In the genomic region with DNA sequence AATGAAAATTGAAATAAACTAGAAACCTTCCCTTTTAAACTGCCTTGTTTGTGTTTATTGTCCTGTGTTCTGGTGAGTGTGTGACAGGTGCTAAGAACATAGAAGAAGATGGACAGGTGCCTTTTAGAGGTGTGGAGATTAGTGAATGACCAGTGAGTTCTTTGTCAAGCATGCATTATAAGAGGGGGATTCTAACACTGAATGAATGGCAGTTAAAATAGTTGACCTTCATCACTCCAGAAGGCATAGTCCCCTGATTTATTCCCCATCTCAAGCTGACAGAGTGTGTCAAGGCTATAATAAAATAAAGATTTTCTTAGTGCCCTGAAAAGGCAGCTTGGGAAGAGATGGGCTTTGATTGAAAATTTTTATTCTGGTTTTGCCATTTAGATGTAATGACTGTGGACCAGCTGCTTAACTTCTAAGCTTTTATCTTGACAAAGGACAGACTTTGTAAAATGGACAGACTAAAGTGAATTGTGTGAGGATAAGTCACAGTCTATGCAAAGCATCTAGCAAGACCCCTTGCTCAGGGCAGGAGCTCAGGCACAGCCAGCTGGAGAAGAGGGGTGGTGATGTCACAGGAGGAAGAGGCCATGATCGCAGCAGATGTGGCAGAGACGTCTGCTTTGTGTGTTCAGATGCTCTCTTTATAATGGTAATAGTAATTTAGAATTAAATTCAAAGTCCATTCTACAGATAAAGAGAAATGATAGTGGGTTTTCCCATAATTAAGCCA, we compare ENCODE assay signal across 23 mouse cellular contexts.
A peak's percentile ranks its signal among the peaks of the same experiment; 100 is the strongest.
DNase-seq lines count a peak whose midpoint lies in the region; ATAC-seq and TF ChIP-seq lines count a peak whose summit lies in the region.
"Had no signal": no experiment of that assay in that cellular context is flagged by ENCODE, and none has a peak within 500 bp of the region (broad histone marks: within the 10 kb centered on the region; RNA-seq: fewer than 3 reads in every experiment).

No protein-coding gene starts in this region.

- DNase-seq in forebrain, embryonic 10.5 days (ENCODE audit: extremely low spot score, low spot score): no peak
- DNase-seq in midbrain, embryonic 11.5 days (ENCODE audit: low spot score, missing footprints): peak; percentile 88
- peak; percentile 31 for DNase-seq in embryo, embryonic 11 days
- no peak for DNase-seq in layer of hippocampus, adult 18-20 months (ENCODE audit: low spot score in 2 of 2)
- DNase-seq: adrenal gland, postnatal 25 days; cerebellum, adult 9-10 months; gastrocnemius, adult 2 months; heart, postnatal 36 days; kidney, adult 2 months; kidney, postnatal 10 days; liver; lung, postnatal 36 days; thymus, postnatal 14 days had no signal

- peaks cover 6% of the 10 kb centered on the region for H3K4me1 ChIP-seq in forebrain, embryonic 12.5 days
- H3K4me1 ChIP-seq in forebrain, embryonic 10.5 days: 0 out of 2 replicates have a peak, but pooled peaks cover 4% of the 10 kb centered on the region
- H3K4me1 ChIP-seq in midbrain, embryonic 11.5 days (ENCODE audit: control insufficient read depth, insufficient read depth, low read length): no peaks in the 10 kb centered on the region
- 0 out of 2 replicates have a peak, but pooled peaks cover 2% of the 10 kb centered on the region for H3K4me1 ChIP-seq in midbrain, embryonic 16.5 days (ENCODE audit: control insufficient read depth, insufficient read depth, low read length)
- H3K4me1 ChIP-seq in midbrain, embryonic 13.5 days (replicated peaks): peaks cover 4% of the 10 kb centered on the region; the same call in 1 of the 2 replicates
- H3K4me1 ChIP-seq in intestine, postnatal 0 days (replicated peaks; ENCODE audit: control insufficient read depth, insufficient read depth, low read length): no peaks in the 10 kb centered on the region
- H3K4me1 ChIP-seq: embryonic facial prominence, embryonic 12.5 days; limb, embryonic 10.5 days; liver, embryonic 15.5 days; lung, embryonic 15.5 days had no signal

- no peaks in the 10 kb centered on the region for H3K27me3 ChIP-seq in forebrain, embryonic 12.5 days
- H3K27me3 ChIP-seq in forebrain, embryonic 10.5 days (ENCODE audit: poor library complexity, severe bottlenecking): no peaks in the 10 kb centered on the region
- no peaks in the 10 kb centered on the region for H3K27me3 ChIP-seq in midbrain, embryonic 11.5 days (ENCODE audit: control insufficient read depth, insufficient read depth, low read length)
- H3K27me3 ChIP-seq in midbrain, embryonic 16.5 days (ENCODE audit: control insufficient read depth, insufficient read depth, low read depth, low read length): no peaks in the 10 kb centered on the region
- H3K27me3 ChIP-seq in midbrain, embryonic 13.5 days: no peaks in the 10 kb centered on the region
- no peaks in the 10 kb centered on the region for H3K27me3 ChIP-seq in intestine, postnatal 0 days (replicated peaks; ENCODE audit: control insufficient read depth, insufficient read depth, low read length)
- H3K27me3 ChIP-seq: embryonic facial prominence, embryonic 12.5 days; liver, embryonic 15.5 days; lung, embryonic 15.5 days had no signal

- peak; percentile 76 for ATAC-seq in forebrain, embryonic 12.5 days (ENCODE audit: low FRiP score)
- peak; percentile 97 for ATAC-seq in midbrain, embryonic 11.5 days (ENCODE audit: low FRiP score)
- no peak for ATAC-seq in midbrain, embryonic 16.5 days
- peak; percentile 93; the same call in 1 of the 2 replicates for ATAC-seq in midbrain, embryonic 13.5 days
- no peak for ATAC-seq in intestine, postnatal 0 days
- ATAC-seq: CD4-positive, CD25-positive, alpha-beta regulatory T cell, adult 4 months had no signal

- H3K4me2 ChIP-seq in forebrain, embryonic 12.5 days: no peak overlapping the region
- no peak overlapping the region for H3K4me2 ChIP-seq in midbrain, embryonic 11.5 days
- no peak overlapping the region for H3K4me2 ChIP-seq in midbrain, embryonic 16.5 days (ENCODE audit: low read length)
- no peak overlapping the region for H3K4me2 ChIP-seq in midbrain, embryonic 13.5 days (replicated peaks)
- H3K4me2 ChIP-seq in intestine, postnatal 0 days (replicated peaks; ENCODE audit: low read depth): no peak overlapping the region
- H3K4me2 ChIP-seq: embryonic facial prominence, embryonic 12.5 days; liver, embryonic 15.5 days; lung, embryonic 15.5 days had no signal

- H3K9me3 ChIP-seq in forebrain, embryonic 12.5 days: no peaks in the 10 kb centered on the region
- H3K9me3 ChIP-seq in forebrain, embryonic 10.5 days: no peaks in the 10 kb centered on the region
- H3K9me3 ChIP-seq in midbrain, embryonic 11.5 days (ENCODE audit: control insufficient read depth, low read length): no peaks in the 10 kb centered on the region
- no peaks in the 10 kb centered on the region for H3K9me3 ChIP-seq in midbrain, embryonic 16.5 days (replicated peaks; ENCODE audit: control insufficient read depth, low read length, poor library complexity, severe bottlenecking)
- no peaks in the 10 kb centered on the region for H3K9me3 ChIP-seq in midbrain, embryonic 13.5 days
- H3K9me3 ChIP-seq in intestine, postnatal 0 days (ENCODE audit: control insufficient read depth): no peaks in the 10 kb centered on the region
- H3K9me3 ChIP-seq: embryonic facial prominence, embryonic 12.5 days; limb, embryonic 10.5 days; liver, embryonic 15.5 days; lung, embryonic 15.5 days had no signal

- H3K27ac ChIP-seq in forebrain, embryonic 12.5 days: no peak overlapping the region
- H3K27ac ChIP-seq in forebrain, embryonic 10.5 days: no peak overlapping the region
- no peak overlapping the region for H3K27ac ChIP-seq in midbrain, embryonic 11.5 days (ENCODE audit: low read depth, low read length)
- no peak overlapping the region for H3K27ac ChIP-seq in midbrain, embryonic 16.5 days (ENCODE audit: low read length)
- no peak overlapping the region for H3K27ac ChIP-seq in midbrain, embryonic 13.5 days
- no peak overlapping the region for H3K27ac ChIP-seq in intestine, postnatal 0 days (ENCODE audit: low read depth, low read length)
- H3K27ac ChIP-seq: embryonic facial prominence, embryonic 12.5 days; gastrocnemius, adult 2 months; limb, embryonic 10.5 days; liver, embryonic 15.5 days; lung, embryonic 15.5 days had no signal

- TF ChIP-seq CTCF in intestine, postnatal 0 days (IDR thresholded peaks at IDR 0.05; ENCODE audit: low read depth): no peak

- H3K9ac ChIP-seq in forebrain, embryonic 12.5 days: no peak overlapping the region
- H3K9ac ChIP-seq in midbrain, embryonic 11.5 days (ENCODE audit: low read length): no peak overlapping the region
- no peak overlapping the region for H3K9ac ChIP-seq in midbrain, embryonic 16.5 days (ENCODE audit: low read depth, low read length)
- H3K9ac ChIP-seq in midbrain, embryonic 13.5 days (replicated peaks): no peak overlapping the region
- H3K9ac ChIP-seq in intestine, postnatal 0 days (ENCODE audit: low read depth, low read length): no peak overlapping the region
- H3K9ac ChIP-seq: embryonic facial prominence, embryonic 12.5 days; liver, embryonic 15.5 days; lung, embryonic 15.5 days had no signal

- H3K4me3 ChIP-seq in forebrain, embryonic 12.5 days (replicated peaks): no peak overlapping the region
- H3K4me3 ChIP-seq in forebrain, embryonic 10.5 days: no peak overlapping the region
- H3K4me3 ChIP-seq in midbrain, embryonic 11.5 days (ENCODE audit: low read depth, low read length): no peak overlapping the region
- no peak overlapping the region for H3K4me3 ChIP-seq in midbrain, embryonic 16.5 days (ENCODE audit: low read depth, low read length)
- H3K4me3 ChIP-seq in midbrain, embryonic 13.5 days (replicated peaks): no peak overlapping the region
- no peak overlapping the region for H3K4me3 ChIP-seq in intestine, postnatal 0 days (ENCODE audit: low read depth, low read length)
- H3K4me3 ChIP-seq: embryonic facial prominence, embryonic 12.5 days; erythroblast, embryonic 14.5 days; gastrocnemius, adult 2 months; limb, embryonic 10.5 days; liver, embryonic 15.5 days; lung, embryonic 15.5 days had no signal

- H3K36me3 ChIP-seq in forebrain, embryonic 12.5 days (replicated peaks): no peaks in the 10 kb centered on the region
- H3K36me3 ChIP-seq in forebrain, embryonic 10.5 days (replicated peaks): no peaks in the 10 kb centered on the region
- no peaks in the 10 kb centered on the region for H3K36me3 ChIP-seq in midbrain, embryonic 11.5 days (ENCODE audit: control insufficient read depth, insufficient read depth, low read length)
- no peaks in the 10 kb centered on the region for H3K36me3 ChIP-seq in midbrain, embryonic 16.5 days (ENCODE audit: control insufficient read depth, insufficient read depth, low read length)
- H3K36me3 ChIP-seq in midbrain, embryonic 13.5 days: no peaks in the 10 kb centered on the region
- H3K36me3 ChIP-seq in intestine, postnatal 0 days (ENCODE audit: control insufficient read depth, insufficient read depth): no peaks in the 10 kb centered on the region
- H3K36me3 ChIP-seq: embryonic facial prominence, embryonic 12.5 days; limb, embryonic 10.5 days; liver, embryonic 15.5 days; lung, embryonic 15.5 days had no signal

- 46% methylated on average over 2 of the region's 2 CpGs for WGBS in forebrain, embryonic 12.5 days
- whole genome bisulfite sequencing in forebrain, embryonic 10.5 days: 80% methylated on average over 2 of the region's 2 CpGs
- WGBS in midbrain, embryonic 11.5 days: 33% methylated on average over 2 of the region's 2 CpGs
- 25% methylated on average over 2 of the region's 2 CpGs for WGBS in midbrain, embryonic 16.5 days
- 18% methylated on average over 2 of the region's 2 CpGs for WGBS in midbrain, embryonic 13.5 days
- 56% methylated on average over 2 of the region's 2 CpGs for WGBS in intestine, postnatal 0 days

Comparison
In these comparisons a context has a peak if more than half of its experiments do, and no peak if none do; other contexts are left out.
1. ATAC-seq: peak in forebrain, embryonic 12.5 days (single experiment), midbrain, embryonic 11.5 days (single experiment) and midbrain, embryonic 13.5 days (single experiment); none in midbrain, embryonic 16.5 days (single experiment) and intestine, postnatal 0 days (single experiment).
2. DNase-seq: peak in midbrain, embryonic 11.5 days (single experiment) and embryo, embryonic 11 days (single experiment); none in forebrain, embryonic 10.5 days (single experiment) and layer of hippocampus, adult 18-20 months (0 of 2).